Mouse (Mus musculus): Measurements from ENCODE around the gene Gm29427. TPM values are rescaled to one million over a fixed set of nuclear protein-coding genes. Genes with fewer than 3 reads are reported as not detected.
"Not testable (repeated sequence)": the region's sequence is repeated elsewhere in the genome, so short reads cannot be mapped to it uniquely, and the experiment has no call there.

Gm29427 gene
- total RNA-seq, 2 experiments from 2014 or later, result not detected

- no peak for ATAC-seq (ENCODE audit: poor library complexity, severe bottlenecking)
Observed at GRCm38 (mm10) chr1:130678551-130678950, 37.0 kb downstream of the Gm29427 start.

- ATAC-seq (ENCODE audit: poor library complexity, severe bottlenecking), result not testable (repeated sequence)
Observed at GRCm38 (mm10) chr1:130663576-130663975, 52.0 kb downstream of the Gm29427 start.

- no peak for ATAC-seq (ENCODE audit: poor library complexity, severe bottlenecking)
Observed at GRCm38 (mm10) chr1:130661454-130661853, 54.1 kb downstream of the Gm29427 start, which contains the start of gene C4bp. TSS of gene C4bp (minus strand) at chr1:130661632.

GRCm38 (mm10) chr1:130659641-130660040, 56.0 kb downstream of the Gm29427 start:
- ATAC-seq (ENCODE audit: poor library complexity, severe bottlenecking), result not testable (repeated sequence)

GRCm38 (mm10) chr1:130644103-130644502, 71.5 kb downstream of the Gm29427 start:
- no peak for ATAC-seq (ENCODE audit: poor library complexity, severe bottlenecking)

- ATAC-seq (ENCODE audit: poor library complexity, severe bottlenecking), result no peak
Observed at GRCm38 (mm10) chr1:130640967-130641366, 74.6 kb downstream of the Gm29427 start.

- peak; percentile 99 for ATAC-seq (ENCODE audit: poor library complexity, severe bottlenecking)
Observed at GRCm38 (mm10) chr1:130633761-130634410, 81.7 kb downstream of the Gm29427 start.

GRCm38 (mm10) chr1:130633316-130633715, 82.3 kb downstream of the Gm29427 start:
- ATAC-seq (ENCODE audit: poor library complexity, severe bottlenecking), result no peak

- no peak for ATAC-seq (ENCODE audit: poor library complexity, severe bottlenecking)
Observed at GRCm38 (mm10) chr1:130629521-130629920, 86.1 kb downstream of the Gm29427 start, which contains the start of gene Zp3r. TSS of gene Zp3r (minus strand) at chr1:130629621.

Other genes starting within 250 kb of the Gm29427 start
- gene Zp3r, start 86.2 kb downstream of the Gm29427 start, total RNA-seq (2015), result not detected in 2 replicates
- not detected in 2 replicates for gene Zp3r, start 86.2 kb downstream of the Gm29427 start, total RNA-seq (2017)
- gene C4bp, start 54.2 kb downstream of the Gm29427 start, total RNA-seq (2015), result not detected in 2 replicates
- not detected in 2 replicates for gene C4bp, start 54.2 kb downstream of the Gm29427 start, total RNA-seq (2017)
- gene Yod1, start 1.5 kb upstream of the Gm29427 start, total RNA-seq (2015), result 10.3 and 10.7 TPM in 2 replicates
- gene Yod1, start 1.5 kb upstream of the Gm29427 start, total RNA-seq (2017), result 8.4 and 8.8 TPM in 2 replicates
- gene Pfkfb2, start 13.5 kb upstream of the Gm29427 start, total RNA-seq (2015), result 2.8 and 4.4 TPM in 2 replicates
- 7.2 and 8.0 TPM in 2 replicates for gene Pfkfb2, start 13.5 kb upstream of the Gm29427 start, total RNA-seq (2017)
- 0.54 and 0.87 TPM in 2 replicates for gene AA986860, start 16.2 kb upstream of the Gm29427 start, total RNA-seq (2015)
- 0.11 and 0.33 TPM in 2 replicates for gene AA986860, start 16.2 kb upstream of the Gm29427 start, total RNA-seq (2017)
- gene Fcamr, start 85.1 kb upstream of the Gm29427 start, total RNA-seq (2015), result not detected in 2 replicates
- gene Fcamr, start 85.1 kb upstream of the Gm29427 start, total RNA-seq (2017), result not detected in 2 replicates
- not detected in 2 replicates for gene Pigr, start 110.9 kb upstream of the Gm29427 start, total RNA-seq (2015)
- not detected in 2 replicates for gene Pigr, start 110.9 kb upstream of the Gm29427 start, total RNA-seq (2017)
- gene Fcmr, start 149.9 kb upstream of the Gm29427 start, total RNA-seq (2015), result 1.1 TPM in 1 of 2 replicates, not detected in the other
- gene Fcmr, start 149.9 kb upstream of the Gm29427 start, total RNA-seq (2017), result not detected in 2 replicates
- not detected in 2 replicates for gene Il24, start 171.7 kb upstream of the Gm29427 start, total RNA-seq (2015)
- gene Il24, start 171.7 kb upstream of the Gm29427 start, total RNA-seq (2017), result not detected in 2 replicates
- gene Il20, start 195.7 kb upstream of the Gm29427 start, total RNA-seq (2015), result not detected in 2 replicates
- gene Il20, start 195.7 kb upstream of the Gm29427 start, total RNA-seq (2017), result not detected in 2 replicates
- gene Il19, start 224.3 kb upstream of the Gm29427 start, total RNA-seq (2015), result not detected in 2 replicates
- not detected in 2 replicates for gene Il19, start 224.3 kb upstream of the Gm29427 start, total RNA-seq (2017)